Mouse (Mus musculus) embryonic facial prominence, embryonic 15.5 days (tissue): Measurements from ENCODE around the gene Mrps12. TPM values are rescaled to one million over a fixed set of nuclear protein-coding genes. Genes with fewer than 3 reads are reported as not detected.

ENCODE experiments used
- polyA plus RNA-seq: library from polyadenylated mRNA; unstranded; fragments of >200 nt; fragmentation: Nextera tagmentation; extraction: Ambion mirVana; gene quantifications from 2 replicates; pipeline ENCODE4 v1.2.1, GENCODE M21; 2015

Mrps12 gene
- polyA plus RNA-seq, 1 experiment from 2014 or later: 124 TPM

Other genes with a start within 250 kb of the Mrps12 start
- not detected in 2 replicates for gene Ifnl2, start 231.4 kb downstream of the Mrps12 start, polyA plus RNA-seq
- not detected in 2 replicates for gene Ifnl3, start 219.0 kb downstream of the Mrps12 start, polyA plus RNA-seq
- gene Sycn, start 200.9 kb downstream of the Mrps12 start, polyA plus RNA-seq: not detected in 2 replicates
- gene Nccrp1, start 194.6 kb downstream of the Mrps12 start, polyA plus RNA-seq: 2.6 and 4.6 TPM in 2 replicates
- 32.8 and 34.1 TPM in 2 replicates for gene Samd4b, start 143.7 kb downstream of the Mrps12 start, polyA plus RNA-seq
- 37.4 and 39.3 TPM in 2 replicates for gene Pak4, start 143.6 kb downstream of the Mrps12 start, polyA plus RNA-seq
- 1.3 and 1.9 TPM in 2 replicates for gene Acp7, start 110.5 kb downstream of the Mrps12 start, polyA plus RNA-seq
- 8.8 and 9.1 TPM in 2 replicates for gene Fbxo27, start 49.0 kb downstream of the Mrps12 start, polyA plus RNA-seq
- gene Fbxo17, start 25.0 kb downstream of the Mrps12 start, polyA plus RNA-seq: 29.1 and 32.3 TPM in 2 replicates
- gene Sars2, start 172 bp upstream of the Mrps12 start, polyA plus RNA-seq: 21.9 and 25.3 TPM in 2 replicates
- 128 and 230 TPM in 2 replicates for gene Ccer2, start 14.4 kb upstream of the Mrps12 start, polyA plus RNA-seq
- 85.3 and 89.4 TPM in 2 replicates for gene Sirt2, start 24.9 kb upstream of the Mrps12 start, polyA plus RNA-seq
- 42.8 and 47.1 TPM in 2 replicates for gene Nfkbib, start 25.7 kb upstream of the Mrps12 start, polyA plus RNA-seq
- gene Rinl, start 47.1 kb upstream of the Mrps12 start, polyA plus RNA-seq: 3.8 and 4.7 TPM in 2 replicates
- 211 and 225 TPM in 2 replicates for gene Hnrnpl, start 66.7 kb upstream of the Mrps12 start, polyA plus RNA-seq
- 226 and 231 TPM in 2 replicates for gene Ech1, start 83.4 kb upstream of the Mrps12 start, polyA plus RNA-seq
- 15.4 and 18.0 TPM in 2 replicates for gene Lgals4, start 92.0 kb upstream of the Mrps12 start, polyA plus RNA-seq
- 187 and 265 TPM in 2 replicates for gene Lgals7, start 122.0 kb upstream of the Mrps12 start, polyA plus RNA-seq
- gene Capn12, start 139.6 kb upstream of the Mrps12 start, polyA plus RNA-seq: 1.1 and 1.4 TPM in 2 replicates
- gene Actn4, start 220.5 kb upstream of the Mrps12 start, polyA plus RNA-seq: 321 and 328 TPM in 2 replicates
- 403 and 405 TPM in 2 replicates for gene Eif3k, start 240.0 kb upstream of the Mrps12 start, polyA plus RNA-seq
- 7.5 and 7.7 TPM in 2 replicates for gene Map4k1, start 240.2 kb upstream of the Mrps12 start, polyA plus RNA-seq